Mouse (Mus musculus) spleen, adult 2 months (tissue): ENCODE data around the gene Hsd17b1.

Experiments
- CTCF ChIP-seq: fragments of 200-500 bp; IDR thresholded peaks from 2 replicates; pipeline ENCODE4 v1.5.1; 2011; ENCODE audit warnings: mild to moderate bottlenecking, inconsistent platforms; ENCODE audit not compliant: insufficient read depth, insufficient read length, insufficient replicate concordance; ENCODE audit errors: extremely low read depth
- POLR2A ChIP-seq: fragments of 200-500 bp; IDR thresholded peaks from 2 replicates; pipeline ENCODE4 v1.6.1; 2011; ENCODE audit warnings: low read depth, low read length, inconsistent platforms

- no peak for TF ChIP-seq CTCF
- no peak for TF ChIP-seq POLR2A
Observed at GRCm38 (mm10) chr11:101064462-101064861, 13.7 kb upstream of the Hsd17b1 start.
